Mouse (Mus musculus) stomach, embryonic 14.5 days (tissue): ENCODE data around the gene Gnat2. TPM values are rescaled to one million over a fixed set of nuclear protein-coding genes. Genes with fewer than 3 reads are reported as not detected.

Experiments used
- ATAC-seq: fragments of 200-750 bp; cut with Nextera tagmentation; 2 replicates; pipeline ENCODE4 v1.8.0; 2017; ENCODE audit warnings: low read depth, moderate TSS enrichment; ENCODE audit not compliant: insufficient number of reproducible peaks, insufficient read depth, low FRiP score
- H3K27ac ChIP-seq: fragments of 300-500 bp; sonication (generic); 2 replicates; pipeline ENCODE4 v1.5.1; 2014; ENCODE audit warnings: mild to moderate bottlenecking, low read length, moderate library complexity, mixed read lengths
- H3K27me3 ChIP-seq: fragments of 300-500 bp; sonication (generic); 2 replicates; pipeline ENCODE4 v1.6.1; 2014; ENCODE audit warnings: low read length, control low read depth, mixed read lengths; ENCODE audit not compliant: control insufficient read depth, insufficient read depth
- H3K36me3 ChIP-seq: fragments of 300-500 bp; sonication (generic); 2 replicates; pipeline ENCODE4 v1.6.1; 2014; ENCODE audit warnings: mild to moderate bottlenecking, control low read depth, low read length, moderate library complexity, mixed read lengths; ENCODE audit not compliant: control insufficient read depth, insufficient read depth
- H3K4me1 ChIP-seq: fragments of 300-500 bp; sonication (generic); 2 replicates; pipeline ENCODE4 v1.6.1; 2014; ENCODE audit warnings: low read length, control low read depth, mixed read lengths; ENCODE audit not compliant: control insufficient read depth, insufficient read depth
- H3K4me2 ChIP-seq: fragments of 300-500 bp; sonication (generic); replicated peaks from 2 replicates; pipeline ENCODE4 v1.6.1; 2014; ENCODE audit warnings: low read depth, low read length, control low read depth
- H3K4me3 ChIP-seq: fragments of 300-500 bp; sonication (generic); 2 replicates; pipeline ENCODE4 v1.5.1; 2014; ENCODE audit warnings: low read depth, low read length, control low read depth
- H3K9ac ChIP-seq: fragments of 300-500 bp; sonication (generic); replicated peaks from 2 replicates; pipeline ENCODE4 v1.6.1; 2014; ENCODE audit warnings: low read depth, mild to moderate bottlenecking, control low read depth, low read length, moderate library complexity, mixed read lengths
- H3K9me3 ChIP-seq: fragments of 300-500 bp; sonication (generic); 2 replicates; pipeline ENCODE4 v1.6.1; 2016; ENCODE audit warnings: low read depth, low read length, control low read depth; ENCODE audit not compliant: control insufficient read depth
- WGBS: fragments of 180-500 bp; shearing (Covaris S2); extraction: QIAGEN DNeasy Blood & Tissue Kit; methylation state at CpG from one replicate; pipeline ENCODE4 v1.1.7; 2014; 5-methylcytosine and 5-hydroxymethylcytosine counted together
- polyA plus RNA-seq: library from polyadenylated mRNA; unstranded; fragments of >200 nt; fragmentation: Nextera tagmentation; extraction: Ambion mirVana; gene quantifications from 2 replicates; pipeline ENCODE4 v1.2.1, GENCODE M21; 2014

Gene Gnat2
- polyA plus RNA-seq, 1 experiment from 2014 or later = 0.51 TPM

- H3K9me3 ChIP-seq = no peaks in the 10 kb centered on the region
- ATAC-seq = no peak
- peaks cover 21% of the 10 kb centered on the region for H3K36me3 ChIP-seq
- no peak overlapping the region for H3K27ac ChIP-seq
- H3K27me3 ChIP-seq = no peaks in the 10 kb centered on the region
- 67% methylated on average over 1 of the region's 1 CpGs for WGBS
- no peak overlapping the region for H3K4me2 ChIP-seq
- H3K4me3 ChIP-seq = no peak overlapping the region
- no peak overlapping the region for H3K9ac ChIP-seq
- peaks cover 30% of the 10 kb centered on the region for H3K4me1 ChIP-seq
Observed at GRCm38 (mm10) chr3:108082251-108082875, 10.2 kb upstream of the Gnat2 start.

- Histone ChIP-seq H3K27ac (no peak overlapping the region), H3K9me3 (no peaks in the 10 kb centered on the region), H3K4me1 (peaks cover 31% of the 10 kb centered on the region), H3K36me3 (peaks cover 16% of the 10 kb centered on the region; the same call in 1 of the 2 replicates), H3K9ac (no peak overlapping the region), H3K27me3 (no peaks in the 10 kb centered on the region), H3K4me3 (no peak overlapping the region), H3K4me2 (no peak overlapping the region)
- ATAC-seq = no peak
- 47% methylated on average over 2 of the region's 2 CpGs for WGBS
Observed at GRCm38 (mm10) chr3:108083161-108083560, 9.4 kb upstream of the Gnat2 start.

GRCm38 (mm10) chr3:108083904-108084407, 8.6 kb upstream of the Gnat2 start:
- Histone ChIP-seq H3K9ac (peak overlapping the region; percentile 84; the same call in 1 of the 2 replicates), H3K4me1 (peaks cover 31% of the 10 kb centered on the region), H3K4me3 (peak overlapping the region; percentile 70), H3K27me3 (no peaks in the 10 kb centered on the region), H3K9me3 (no peaks in the 10 kb centered on the region), H3K27ac (no peak overlapping the region), H3K36me3 (peaks cover 12% of the 10 kb centered on the region; the same call in 1 of the 2 replicates), H3K4me2 (peak overlapping the region; percentile 99)
- no peak for ATAC-seq
- 68% methylated on average over 4 of the region's 4 CpGs for WGBS

GRCm38 (mm10) chr3:108084767-108085270, 7.8 kb upstream of the Gnat2 start:
- peak overlapping the region; percentile 84; the same call in 1 of the 2 replicates for H3K9ac ChIP-seq
- no peaks in the 10 kb centered on the region for H3K27me3 ChIP-seq
- H3K4me3 ChIP-seq = peak overlapping the region; percentile 70
- peak overlapping the region; percentile 99 for H3K4me2 ChIP-seq
- no peaks in the 10 kb centered on the region for H3K9me3 ChIP-seq
- ATAC-seq = peak; percentile 6; the same call in 1 of the 2 replicates
- H3K4me1 ChIP-seq = peaks cover 37% of the 10 kb centered on the region
- 0 out of 2 replicates have a peak, but pooled peaks cover 3% of the 10 kb centered on the region for H3K36me3 ChIP-seq
- 12% methylated on average over 13 of the region's 13 CpGs for WGBS
- peak overlapping the region; percentile 92 for H3K27ac ChIP-seq

GRCm38 (mm10) chr3:108085281-108085720, 7.3 kb upstream of the Gnat2 start:
- H3K36me3 ChIP-seq = 0 out of 2 replicates have a peak, but pooled peaks cover 2% of the 10 kb centered on the region
- under 1% methylated on average over 14 of the region's 14 CpGs for WGBS
- peak; percentile 85 for ATAC-seq
- H3K27ac ChIP-seq = peak overlapping the region; percentile 92
- H3K9ac ChIP-seq = peak overlapping the region; percentile 84
- peak overlapping the region; percentile 99 for H3K4me2 ChIP-seq
- peak overlapping the region; percentile 70 for H3K4me3 ChIP-seq
- H3K27me3 ChIP-seq = no peaks in the 10 kb centered on the region
- peaks cover 37% of the 10 kb centered on the region for H3K4me1 ChIP-seq
- no peaks in the 10 kb centered on the region for H3K9me3 ChIP-seq

GRCm38 (mm10) chr3:108085721-108086469, 6.7 kb upstream of the Gnat2 start:
- H3K4me3 ChIP-seq = peak overlapping the region; percentile 70
- H3K4me1 ChIP-seq = peaks cover 37% of the 10 kb centered on the region
- WGBS = under 1% methylated on average over 31 of the region's 31 CpGs

GRCm38 (mm10) chr3:108086470-108086979, 6.1 kb upstream of the Gnat2 start, which contains the start of gene Ampd2:
Gene Ampd2, minus strand, starts transcription at chr3:108086651.
- peaks cover 37% of the 10 kb centered on the region for H3K4me1 ChIP-seq
- peak within 1 kb of the TSS; percentile 84 for H3K9ac ChIP-seq
- WGBS = under 1% methylated on average over 29 of the region's 29 CpGs
- no peaks in the 10 kb centered on the region for H3K27me3 ChIP-seq
- H3K4me2 ChIP-seq = peak within 1 kb of the TSS; percentile 99
- H3K36me3 ChIP-seq = no peaks in the 10 kb centered on the region
- peak within 1 kb of the TSS; percentile 92 for H3K27ac ChIP-seq
- H3K4me3 ChIP-seq = peak within 1 kb of the TSS; percentile 70
- no peaks in the 10 kb centered on the region for H3K9me3 ChIP-seq
- ATAC-seq = peak; percentile 11; the same call in 1 of the 2 replicates

More at GRCm38 (mm10) chr3:108085721-108086469, 6.7 kb upstream of the Gnat2 start:
- no peaks in the 10 kb centered on the region for H3K36me3 ChIP-seq
- H3K27ac ChIP-seq = peak overlapping the region; percentile 92
- peak overlapping the region; percentile 84 for H3K9ac ChIP-seq
- ATAC-seq = peak; percentile 65
- H3K9me3 ChIP-seq = no peaks in the 10 kb centered on the region
- no peaks in the 10 kb centered on the region for H3K27me3 ChIP-seq
- peak overlapping the region; percentile 99 for H3K4me2 ChIP-seq

- H3K27me3 ChIP-seq = no peaks in the 10 kb centered on the region
- 79% methylated on average over 3 of the region's 3 CpGs for WGBS
- no peak overlapping the region; the same call in 1 of the 2 replicates for H3K4me3 ChIP-seq
- H3K9ac ChIP-seq = no peak overlapping the region
- peaks cover 35% of the 10 kb centered on the region for H3K4me1 ChIP-seq
- H3K4me2 ChIP-seq = peak overlapping the region; percentile 99
- ATAC-seq = no peak
- H3K27ac ChIP-seq = no peak overlapping the region
- no peaks in the 10 kb centered on the region for H3K36me3 ChIP-seq
- no peaks in the 10 kb centered on the region for H3K9me3 ChIP-seq
Observed at GRCm38 (mm10) chr3:108087329-108087728, 5.3 kb upstream of the Gnat2 start.
